Mouse (Mus musculus) lung, embryonic 16.5 days (tissue): ENCODE results near the gene Nxf1. TPM values are rescaled to one million over a fixed set of nuclear protein-coding genes. Genes with fewer than 3 reads are reported as not detected.

Source experiments
- ATAC-seq: fragments of 200-750 bp; cut with Nextera tagmentation; 2 replicates; pipeline ENCODE4 v1.8.0; 2017; ENCODE audit warnings: low read depth, mild to moderate bottlenecking, moderate library complexity
- H3K27ac ChIP-seq: fragments of 300-500 bp; sonication (generic); 2 replicates; pipeline ENCODE4 v1.5.1; 2014; ENCODE audit warnings: mild to moderate bottlenecking, control low read depth, low read length
- H3K27me3 ChIP-seq: fragments of 300-500 bp; sonication (generic); 2 replicates; pipeline ENCODE4 v1.6.1; 2014; ENCODE audit warnings: low read depth, low read length, mixed read lengths; ENCODE audit not compliant: control insufficient read depth, insufficient read depth
- H3K36me3 ChIP-seq: fragments of 300-500 bp; sonication (generic); 2 replicates; pipeline ENCODE4 v1.6.1; 2014; ENCODE audit warnings: low read length; ENCODE audit not compliant: control insufficient read depth, insufficient read depth
- H3K4me1 ChIP-seq: fragments of 300-500 bp; sonication (generic); replicated peaks from 2 replicates; pipeline ENCODE4 v1.6.1; 2014; ENCODE audit warnings: low read length, mixed read lengths; ENCODE audit not compliant: control insufficient read depth, insufficient read depth
- H3K4me2 ChIP-seq: fragments of 300-500 bp; sonication (generic); 2 replicates; pipeline ENCODE4 v1.6.1; 2014; ENCODE audit warnings: low read depth, low read length, control low read depth
- H3K4me3 ChIP-seq: fragments of 300-500 bp; sonication (generic); 2 replicates; pipeline ENCODE4 v1.5.1; 2014; ENCODE audit warnings: mild to moderate bottlenecking, low read length, control low read depth
- H3K9ac ChIP-seq: fragments of 300-500 bp; sonication (generic); 2 replicates; pipeline ENCODE4 v1.6.1; 2014; ENCODE audit warnings: low read length, control low read depth
- H3K9me3 ChIP-seq: fragments of 300-500 bp; sonication (generic); 2 replicates; pipeline ENCODE4 v1.6.1; 2016; ENCODE audit warnings: low read length; ENCODE audit not compliant: control insufficient read depth
- WGBS: fragments of 180-500 bp; shearing (Covaris S2); extraction: QIAGEN DNeasy Blood & Tissue Kit; methylation state at CpG from one replicate; pipeline ENCODE4 v1.1.7; 2014; 5-methylcytosine and 5-hydroxymethylcytosine counted together
- polyA plus RNA-seq: library from polyadenylated mRNA; unstranded; fragments of >200 nt; fragmentation: Nextera tagmentation; extraction: Ambion mirVana; gene quantifications from 2 replicates; pipeline ENCODE4 v1.2.1, GENCODE M21; 2015

Gene Nxf1
- 186 and 190 TPM in 2 replicates for polyA plus RNA-seq

DNA sequence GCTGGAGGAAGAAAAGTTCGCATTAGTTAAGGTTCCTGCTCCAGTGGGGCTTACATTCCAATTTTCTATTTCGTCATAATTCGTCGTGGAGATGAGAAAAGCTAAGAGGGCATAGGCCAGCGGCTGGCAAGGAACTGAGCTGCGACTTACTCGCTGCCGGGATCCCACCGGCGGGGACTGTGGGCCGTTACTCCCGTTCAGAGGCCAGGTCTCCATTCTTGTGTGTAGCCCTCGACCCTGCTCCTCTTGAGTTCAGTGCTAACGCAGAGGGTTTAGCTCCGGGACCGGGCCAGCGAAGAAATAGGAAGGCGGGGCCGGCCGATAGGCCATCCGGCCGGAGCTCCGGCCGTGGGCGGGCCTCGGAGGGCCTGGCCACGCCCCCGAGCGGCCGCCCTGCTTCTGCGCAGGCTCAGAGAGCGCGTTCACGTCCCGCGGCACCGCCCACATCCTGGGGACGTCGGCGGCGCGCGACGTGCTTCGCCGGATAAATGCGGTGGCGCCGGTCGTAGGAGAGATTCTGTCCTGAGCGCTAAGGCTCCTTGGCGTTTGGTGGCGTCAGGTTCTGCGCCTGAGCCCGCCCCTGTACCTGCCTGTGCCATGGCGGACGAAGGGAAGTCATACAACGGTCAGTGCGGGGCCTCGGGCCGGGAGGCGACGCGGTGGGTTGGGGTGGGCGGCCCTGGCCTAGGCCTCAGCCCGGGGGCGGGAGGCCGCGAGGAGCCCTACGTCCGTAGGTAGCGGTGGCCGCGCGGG lies at the start of gene Nxf1:
TSS of gene Nxf1 (plus strand) at position 439 of the 753 bp plus-strand sequence.
- under 1% methylated on average over 75 of the region's 75 CpGs for WGBS
- no peaks in the 10 kb centered on the region for H3K9me3 ChIP-seq
- peak; percentile 96 for ATAC-seq
- peak within 1 kb of the TSS; percentile 83 for H3K9ac ChIP-seq
- H3K4me1 ChIP-seq = peaks cover 18% of the 10 kb centered on the region
- H3K27me3 ChIP-seq = no peaks in the 10 kb centered on the region
- H3K27ac ChIP-seq = peak within 1 kb of the TSS; percentile 86
- H3K4me3 ChIP-seq = peak within 1 kb of the TSS; percentile 63
- H3K36me3 ChIP-seq = peaks cover 24% of the 10 kb centered on the region
- H3K4me2 ChIP-seq = peak within 1 kb of the TSS; percentile 69

DNA sequence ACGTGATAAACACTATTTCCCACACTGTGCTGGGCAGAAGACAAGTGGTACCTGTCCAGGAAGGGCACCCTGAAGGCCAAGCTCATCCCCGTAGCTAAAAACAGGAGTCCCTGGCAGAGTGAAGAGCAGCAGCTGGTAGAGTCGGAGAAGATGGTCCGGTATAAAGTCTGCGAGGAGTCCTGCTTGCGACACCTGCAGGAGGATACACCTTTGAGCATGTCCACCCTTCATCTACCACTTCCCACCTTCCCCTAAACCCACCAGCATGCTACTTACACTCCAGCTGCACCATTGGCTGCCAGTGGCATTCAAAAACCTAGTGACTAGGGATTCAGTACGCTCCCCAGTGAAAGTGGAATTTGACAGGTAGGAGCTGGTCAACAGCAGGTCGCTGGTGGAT lies 47.9 kb upstream of the Nxf1 start:
- 84% methylated on average over 8 of the region's 8 CpGs for WGBS

DNA sequence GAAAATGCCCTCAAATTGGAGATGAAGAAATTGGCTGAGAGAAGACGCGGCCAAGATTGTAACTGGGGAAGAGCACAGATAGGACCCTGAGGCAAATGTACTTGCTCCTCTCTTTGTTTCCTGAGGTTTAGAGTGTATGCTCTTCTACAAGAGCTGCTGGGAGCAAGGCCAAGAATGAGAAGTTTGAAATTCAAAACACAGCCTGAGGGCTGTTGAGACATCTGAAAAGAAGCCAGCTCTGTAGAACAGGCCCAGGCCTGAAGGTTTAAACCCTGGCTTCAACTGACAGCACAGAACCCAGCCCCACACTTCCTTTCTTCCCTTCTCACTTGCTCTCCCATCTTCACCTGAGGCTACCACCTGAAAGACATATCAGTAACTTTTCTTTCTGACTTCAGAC lies 46.8 kb upstream of the Nxf1 start:
- ATAC-seq = no peak
- H3K4me2 ChIP-seq = no peak overlapping the region
- peak overlapping the region; percentile 37 for H3K27ac ChIP-seq
- H3K4me1 ChIP-seq = peaks cover 34% of the 10 kb centered on the region
- H3K9me3 ChIP-seq = no peaks in the 10 kb centered on the region
- peaks cover 34% of the 10 kb centered on the region for H3K36me3 ChIP-seq
- WGBS = 86% methylated on average over 2 of the region's 2 CpGs
- no peak overlapping the region for H3K4me3 ChIP-seq
- H3K27me3 ChIP-seq = no peaks in the 10 kb centered on the region
- H3K9ac ChIP-seq = no peak overlapping the region

More for the DNA sequence above, 47.9 kb upstream of the Nxf1 start:
- H3K36me3 ChIP-seq = peaks cover 34% of the 10 kb centered on the region
- no peaks in the 10 kb centered on the region for H3K9me3 ChIP-seq
- H3K4me2 ChIP-seq = no peak overlapping the region
- H3K4me3 ChIP-seq = no peak overlapping the region
- no peak for ATAC-seq
- H3K27ac ChIP-seq = no peak overlapping the region
- H3K27me3 ChIP-seq = no peaks in the 10 kb centered on the region
- peaks cover 30% of the 10 kb centered on the region for H3K4me1 ChIP-seq
- H3K9ac ChIP-seq = no peak overlapping the region

DNA sequence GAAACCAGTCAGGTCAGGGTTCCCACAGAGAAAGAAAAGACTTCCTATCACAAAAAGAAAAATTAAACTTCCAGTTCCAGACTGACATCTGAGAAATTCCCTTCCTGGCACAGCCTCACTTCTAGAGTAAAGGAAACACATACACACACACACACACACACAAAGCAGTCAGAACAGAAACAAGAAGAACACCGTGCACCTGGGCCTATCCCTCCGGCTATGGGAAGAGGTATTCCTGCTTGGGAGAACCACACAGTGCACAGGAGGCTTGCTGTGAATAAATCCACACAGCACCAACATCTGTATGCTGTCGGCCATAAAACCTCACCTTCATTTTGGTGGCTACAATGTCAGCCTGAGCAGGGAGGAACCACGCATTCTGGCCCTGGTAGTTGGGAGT lies 45.4 kb upstream of the Nxf1 start:
- H3K36me3 ChIP-seq = peaks cover 31% of the 10 kb centered on the region
- H3K27me3 ChIP-seq = no peaks in the 10 kb centered on the region
- H3K4me1 ChIP-seq = peaks cover 34% of the 10 kb centered on the region
- WGBS = 47% methylated on average over 4 of the region's 4 CpGs
- peak overlapping the region; percentile 91 for H3K9ac ChIP-seq
- peak overlapping the region; percentile 82 for H3K4me2 ChIP-seq
- peak overlapping the region; percentile 89 for H3K4me3 ChIP-seq
- no peak for ATAC-seq
- H3K9me3 ChIP-seq = no peaks in the 10 kb centered on the region
- H3K27ac ChIP-seq = peak overlapping the region; percentile 94; the same call in 1 of the 2 replicates

DNA sequence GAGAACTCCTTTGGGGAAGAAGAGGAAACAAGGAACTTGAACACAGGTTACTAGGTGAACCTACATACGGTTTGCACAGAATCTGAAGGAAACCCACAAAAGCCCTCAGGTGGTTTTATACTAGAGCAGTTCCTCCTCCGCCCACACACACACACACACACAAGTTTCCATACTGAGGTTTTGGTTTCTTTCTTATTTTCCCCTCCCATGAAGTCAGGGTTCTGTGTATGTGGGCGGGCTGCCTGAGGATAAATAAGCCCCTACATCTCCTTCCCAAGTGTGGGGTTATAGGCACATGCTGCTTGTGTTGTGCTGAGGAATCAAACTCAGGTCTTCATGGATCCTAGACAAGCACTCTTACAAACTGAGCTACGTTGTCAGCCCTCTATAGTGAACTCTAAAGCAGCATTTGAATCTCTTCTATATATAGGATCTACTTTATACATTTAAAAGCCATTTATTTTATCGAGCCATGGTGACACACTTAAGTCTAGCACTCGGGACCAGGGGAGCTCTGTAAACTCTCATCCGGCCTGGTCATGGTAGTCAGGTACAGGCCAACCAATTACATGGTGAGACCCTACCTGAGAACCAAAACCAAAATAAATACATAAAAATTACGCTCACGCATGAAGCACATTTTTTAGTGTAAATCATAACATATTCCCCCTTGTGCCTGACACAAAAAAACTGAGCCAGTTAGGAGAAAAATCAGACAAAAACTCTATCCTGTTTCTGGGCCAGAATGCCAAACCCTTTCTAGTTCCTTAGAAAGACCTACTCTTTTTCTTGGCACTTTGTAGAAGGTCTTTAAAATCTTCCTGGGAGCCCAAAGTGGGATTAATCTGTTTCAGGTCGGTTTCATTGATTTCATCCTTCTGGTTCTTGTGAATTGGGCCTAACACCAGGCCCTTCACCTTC lies 44.7 kb upstream of the Nxf1 start:
- peak overlapping the region; percentile 91 for H3K9ac ChIP-seq
- peak overlapping the region; percentile 89 for H3K4me3 ChIP-seq
- 41% methylated on average over 10 of the region's 10 CpGs for WGBS
- no peak for ATAC-seq
- peaks cover 29% of the 10 kb centered on the region for H3K36me3 ChIP-seq
- peaks cover 34% of the 10 kb centered on the region for H3K4me1 ChIP-seq
- peak overlapping the region; percentile 82 for H3K4me2 ChIP-seq
- peak overlapping the region; percentile 94 for H3K27ac ChIP-seq
- H3K27me3 ChIP-seq = no peaks in the 10 kb centered on the region
- no peaks in the 10 kb centered on the region for H3K9me3 ChIP-seq

DNA sequence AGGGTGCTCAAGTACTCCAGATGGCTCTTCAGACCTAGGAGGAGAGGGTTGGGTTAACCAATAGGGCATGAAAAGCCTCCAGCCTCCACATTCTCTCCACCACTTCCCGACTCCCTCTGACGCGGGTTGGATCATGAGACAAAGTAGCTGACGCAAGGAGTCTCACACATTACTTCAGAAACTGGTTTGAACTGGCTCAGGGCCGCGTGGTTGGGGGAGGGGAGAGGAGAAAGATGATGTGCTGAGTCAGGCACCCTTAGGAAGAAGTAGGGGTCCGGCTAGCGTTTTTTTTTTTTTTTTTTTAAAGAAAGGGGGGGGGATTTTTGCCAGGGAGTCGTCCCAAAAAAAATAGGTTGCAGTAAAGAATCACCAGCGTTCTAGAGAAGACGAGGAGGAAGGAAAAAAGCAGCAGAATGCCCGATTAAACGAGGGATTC lies 44.0 kb upstream of the Nxf1 start:
- H3K4me1 ChIP-seq = peaks cover 34% of the 10 kb centered on the region
- H3K9me3 ChIP-seq = no peaks in the 10 kb centered on the region
- H3K4me3 ChIP-seq = peak overlapping the region; percentile 89
- H3K36me3 ChIP-seq = peaks cover 24% of the 10 kb centered on the region
- WGBS = under 1% methylated on average over 13 of the region's 13 CpGs
- peak overlapping the region; percentile 82 for H3K4me2 ChIP-seq
- ATAC-seq = peak; percentile 75
- peak overlapping the region; percentile 91 for H3K9ac ChIP-seq
- H3K27ac ChIP-seq = peak overlapping the region; percentile 94
- H3K27me3 ChIP-seq = no peaks in the 10 kb centered on the region

DNA sequence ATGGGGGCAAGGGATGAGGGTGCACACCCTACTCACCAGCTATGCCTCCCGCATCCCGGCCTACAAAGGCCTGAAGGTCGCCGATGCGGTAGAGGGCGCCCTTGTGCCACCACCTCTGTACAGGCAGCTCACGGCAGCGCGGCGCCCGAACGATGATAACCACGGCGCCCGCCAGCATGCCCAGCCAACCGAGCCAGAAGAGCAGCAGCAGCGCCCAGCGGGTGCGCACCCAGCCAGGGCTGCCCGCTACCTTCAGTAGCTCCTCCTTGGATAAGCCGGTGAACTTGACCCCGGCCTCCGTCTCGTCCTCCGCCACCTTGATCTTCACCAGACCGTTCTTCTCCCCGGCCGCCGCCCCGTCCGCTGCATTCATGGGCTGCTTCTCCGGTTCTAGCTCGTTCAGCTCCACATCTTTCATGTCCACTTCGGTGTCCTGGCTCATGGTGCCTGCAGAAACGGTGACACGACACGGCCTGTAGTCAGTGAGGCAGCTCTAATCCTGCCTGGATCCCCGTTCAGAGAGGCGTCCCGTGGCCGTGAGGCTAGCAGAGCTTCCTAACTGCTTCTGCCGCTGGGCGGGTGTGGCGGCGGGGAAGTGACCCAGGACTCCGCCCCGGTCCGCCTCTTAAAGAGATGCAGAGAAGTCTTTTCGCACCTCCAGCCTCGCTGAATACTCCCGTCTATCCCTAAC lies 43.4 kb upstream of the Nxf1 start:
- Histone ChIP-seq H3K4me3 (peak overlapping the region; percentile 89), H3K4me2 (peak overlapping the region; percentile 82), H3K36me3 (peaks cover 18% of the 10 kb centered on the region), H3K27me3 (no peaks in the 10 kb centered on the region), H3K9ac (peak overlapping the region; percentile 91), H3K4me1 (peaks cover 34% of the 10 kb centered on the region), H3K9me3 (no peaks in the 10 kb centered on the region), H3K27ac (peak overlapping the region; percentile 94)
- WGBS = under 1% methylated on average over 50 of the region's 51 CpGs
- ATAC-seq = peak; percentile 94

DNA sequence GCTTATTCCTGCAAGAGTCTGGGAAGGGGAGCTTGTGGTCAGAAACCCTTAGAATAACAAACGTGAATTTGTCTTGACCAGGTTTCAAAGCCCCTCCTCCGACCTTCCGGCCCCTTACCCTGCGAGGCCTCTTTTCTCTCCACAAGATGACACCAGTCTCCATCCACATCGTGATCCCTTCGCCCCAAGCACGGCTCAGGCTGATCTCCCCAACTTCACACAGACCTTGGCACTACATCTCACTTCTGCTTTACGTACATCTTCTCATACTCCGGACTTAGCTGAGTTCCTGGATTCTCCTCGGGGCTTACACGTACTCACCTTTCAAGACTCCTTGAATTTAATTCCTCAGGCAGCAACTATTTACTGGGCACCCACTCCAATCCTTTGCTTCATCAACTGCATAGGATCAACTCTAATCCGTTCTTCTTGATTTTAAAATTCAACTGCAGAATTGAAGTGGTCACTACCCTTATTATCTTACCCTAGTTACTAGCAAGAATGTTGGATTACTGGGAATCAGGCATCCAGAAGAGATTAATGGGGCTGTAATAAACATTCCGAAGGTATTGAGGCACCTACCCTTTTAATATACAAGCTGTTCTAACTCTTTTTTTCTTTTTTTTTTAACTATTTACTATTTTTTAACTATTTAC lies 42.7 kb upstream of the Nxf1 start:
- WGBS = 6% methylated on average over 13 of the region's 13 CpGs
- H3K27ac ChIP-seq = peak overlapping the region; percentile 94
- H3K9ac ChIP-seq = peak overlapping the region; percentile 91
- ATAC-seq = peak; percentile 7; the same call in 1 of the 2 replicates
- no peaks in the 10 kb centered on the region for H3K9me3 ChIP-seq
- H3K27me3 ChIP-seq = no peaks in the 10 kb centered on the region
- H3K36me3 ChIP-seq = peaks cover 11% of the 10 kb centered on the region
- peak overlapping the region; percentile 89 for H3K4me3 ChIP-seq
- peak overlapping the region; percentile 82 for H3K4me2 ChIP-seq
- H3K4me1 ChIP-seq = peaks cover 34% of the 10 kb centered on the region
